In genomic region chr15:79351331-79351767, GRCm38 (mm10) we compare ENCODE assay signal across 8 mouse cellular contexts. TPM values are rescaled to one million over a fixed set of nuclear protein-coding genes. Genes with fewer than 3 reads are reported as not detected.
DNase-seq lines count a peak whose midpoint lies in the region; ATAC-seq and TF ChIP-seq lines count a peak whose summit lies in the region.
"Had no signal": no experiment of that assay in that cellular context is flagged by ENCODE, and none has a peak within 500 bp of the region (broad histone marks: within the 10 kb centered on the region; RNA-seq: fewer than 3 reads in every experiment).

No protein-coding gene starts in this region.

- peak overlapping the region; percentile 93 for H3K27ac ChIP-seq in lung, embryonic 16.5 days (ENCODE audit: low read length)
- H3K27ac ChIP-seq in midbrain, postnatal 0 days (ENCODE audit: low read depth, low read length), result no peak overlapping the region
- H3K27ac ChIP-seq: macrophage had no signal

- H3K36me3 ChIP-seq in lung, embryonic 16.5 days (ENCODE audit: control insufficient read depth, insufficient read depth, low read length), result no peaks in the 10 kb centered on the region
- H3K36me3 ChIP-seq in midbrain, postnatal 0 days (ENCODE audit: insufficient read depth, low read length), result no peaks in the 10 kb centered on the region

- WGBS in lung, embryonic 16.5 days, result 6% methylated on average over 15 of the region's 15 CpGs
- WGBS in midbrain, postnatal 0 days, result 25% methylated on average over 15 of the region's 15 CpGs

- no peak for TF ChIP-seq CTCF in midbrain, postnatal 0 days (IDR thresholded peaks at IDR 0.05)

- H3K4me3 ChIP-seq in lung, embryonic 16.5 days (ENCODE audit: low read length), result peak overlapping the region; percentile 28
- H3K4me3 ChIP-seq in midbrain, postnatal 0 days (ENCODE audit: low read depth, low read length), result no peak overlapping the region

- peak overlapping the region; percentile 46 for H3K4me2 ChIP-seq in lung, embryonic 16.5 days (ENCODE audit: low read depth, low read length)
- no peak overlapping the region for H3K4me2 ChIP-seq in midbrain, postnatal 0 days (ENCODE audit: low read depth, low read length, poor library complexity, severe bottlenecking)

- no peaks in the 10 kb centered on the region for H3K9me3 ChIP-seq in lung, embryonic 16.5 days (ENCODE audit: control insufficient read depth, low read length)
- no peaks in the 10 kb centered on the region for H3K9me3 ChIP-seq in midbrain, postnatal 0 days (ENCODE audit: low read length)

- ATAC-seq in lung, embryonic 16.5 days (ENCODE audit: low read depth), result peak; percentile 35
- no peak for ATAC-seq in erythroblast, adult 5-6 weeks (replicated peaks; ENCODE audit: low FRiP score, poor library complexity, severe bottlenecking)
- ATAC-seq in midbrain, postnatal 0 days (ENCODE audit: low FRiP score), result no peak

- DNase-seq in adrenal gland, postnatal 25 days, result peak; percentile 40
- DNase-seq in gastrocnemius, postnatal 10 days, result peak; percentile 69
- peak; percentile 69 for DNase-seq in kidney, adult 11 months
- no peak for DNase-seq in right cerebral cortex, postnatal 4 days
- no peak for DNase-seq in midbrain, postnatal 0 days (ENCODE audit: low spot score)

- H3K4me1 ChIP-seq in lung, embryonic 16.5 days (replicated peaks; ENCODE audit: control insufficient read depth, insufficient read depth, low read length), result peaks cover 37% of the 10 kb centered on the region
- no peaks in the 10 kb centered on the region for H3K4me1 ChIP-seq in midbrain, postnatal 0 days (ENCODE audit: insufficient read depth, low read length)

- peak overlapping the region; percentile 64 for H3K9ac ChIP-seq in lung, embryonic 16.5 days (ENCODE audit: low read length)
- no peak overlapping the region for H3K9ac ChIP-seq in midbrain, postnatal 0 days (replicated peaks; ENCODE audit: low read length, poor library complexity, severe bottlenecking)

- H3K27me3 ChIP-seq in lung, embryonic 16.5 days (ENCODE audit: control insufficient read depth, insufficient read depth, low read depth, low read length), result no peaks in the 10 kb centered on the region
- peaks cover 11% of the 10 kb centered on the region; the same call in 1 of the 2 replicates for H3K27me3 ChIP-seq in midbrain, postnatal 0 days (ENCODE audit: insufficient read depth, low read length)

RNA-seq across cellular contexts. Expression of gene Maff, which starts 4.9 kb away (rescaled TPM):
- total RNA-seq in adrenal gland, postnatal 25 days (2021), result 2.2 and 3.1 TPM in 2 replicates
- 1 to 10 TPM; 2.0 to 2.6 TPM for total RNA-seq in gastrocnemius, postnatal 10 days (2021)
- polyA plus RNA-seq in lung, embryonic 16.5 days (2015; fragmentation: Nextera tagmentation; extraction: Ambion mirVana), result 5.2 and 6.5 TPM in 2 replicates
- total RNA-seq in erythroblast, adult 5-6 weeks (2015; ENCODE audit: low replicate concordance), result not detected in 2 replicates
- total RNA-seq in erythroblast, adult 5-6 weeks (2017; ENCODE audit: low replicate concordance), result not detected in 2 replicates
- total RNA-seq in midbrain, postnatal 0 days (2014; rRNA removed), result 4.0 and 5.4 TPM in 2 replicates
- 0.93 and 1.2 TPM in 2 replicates for polyA plus RNA-seq in midbrain, postnatal 0 days (2015; fragmentation: Nextera tagmentation; extraction: Ambion mirVana)

RNA-seq across cellular contexts. Expression of gene Pla2g6, which starts 23.2 kb away (rescaled TPM):
- 28.4 and 31.9 TPM in 2 replicates for total RNA-seq in adrenal gland, postnatal 25 days (2021)
- 1 to 10 TPM; 9.2 to 9.8 TPM for total RNA-seq in gastrocnemius, postnatal 10 days (2021)
- 20.1 and 22.4 TPM in 2 replicates for polyA plus RNA-seq in lung, embryonic 16.5 days (2015; fragmentation: Nextera tagmentation; extraction: Ambion mirVana)
- total RNA-seq in erythroblast, adult 5-6 weeks (2015; ENCODE audit: low replicate concordance), result 1.9 and 4.6 TPM in 2 replicates
- total RNA-seq in erythroblast, adult 5-6 weeks (2017; ENCODE audit: low replicate concordance), result 4.0 and 4.9 TPM in 2 replicates
- 26.8 and 35.3 TPM in 2 replicates for total RNA-seq in midbrain, postnatal 0 days (2014; rRNA removed)
- polyA plus RNA-seq in midbrain, postnatal 0 days (2015; fragmentation: Nextera tagmentation; extraction: Ambion mirVana), result 14.5 and 17.6 TPM in 2 replicates

RNA-seq across cellular contexts. Expression of gene Tmem184b, which starts 52.0 kb away (rescaled TPM):
- 47.1 and 54.5 TPM in 2 replicates for total RNA-seq in adrenal gland, postnatal 25 days (2021)
- 10 to 100 TPM; 42.0 to 47.5 TPM for total RNA-seq in gastrocnemius, postnatal 10 days (2021)
- polyA plus RNA-seq in lung, embryonic 16.5 days (2015; fragmentation: Nextera tagmentation; extraction: Ambion mirVana), result 71.1 and 78.2 TPM in 2 replicates
- 4.8 and 5.2 TPM in 2 replicates for total RNA-seq in erythroblast, adult 5-6 weeks (2015; ENCODE audit: low replicate concordance)
- 2.6 and 9.4 TPM in 2 replicates for total RNA-seq in erythroblast, adult 5-6 weeks (2017; ENCODE audit: low replicate concordance)
- total RNA-seq in midbrain, postnatal 0 days (2014; rRNA removed), result 54.9 and 75.7 TPM in 2 replicates
- 30.1 and 33.3 TPM in 2 replicates for polyA plus RNA-seq in midbrain, postnatal 0 days (2015; fragmentation: Nextera tagmentation; extraction: Ambion mirVana)

Comparison
In these comparisons a context has a peak if more than half of its experiments do, and no peak if none do; other contexts are left out.
1. DNase-seq: peak in adrenal gland, postnatal 25 days (single experiment), gastrocnemius, postnatal 10 days (single experiment) and kidney, adult 11 months (single experiment); none in right cerebral cortex, postnatal 4 days (single experiment) and midbrain, postnatal 0 days (single experiment).